Mouse (Mus musculus) ovary, postnatal 10 days (tissue): ENCODE data around the gene Gnb3.
"Not testable (repeated sequence)": the region's sequence is repeated elsewhere in the genome, so short reads cannot be mapped to it uniquely, and the experiment has no call there.

Experiments
- DNase-seq: peaks from one replicate; pipeline ENCODE4 v3.0.0; 2022; ENCODE audit warnings: low spot score

Gnb3 gene

GRCm38 (mm10) chr6:124803061-124803460 is 37.0 kb downstream of the Gnb3 start:
- DNase-seq: no peak

DNA sequence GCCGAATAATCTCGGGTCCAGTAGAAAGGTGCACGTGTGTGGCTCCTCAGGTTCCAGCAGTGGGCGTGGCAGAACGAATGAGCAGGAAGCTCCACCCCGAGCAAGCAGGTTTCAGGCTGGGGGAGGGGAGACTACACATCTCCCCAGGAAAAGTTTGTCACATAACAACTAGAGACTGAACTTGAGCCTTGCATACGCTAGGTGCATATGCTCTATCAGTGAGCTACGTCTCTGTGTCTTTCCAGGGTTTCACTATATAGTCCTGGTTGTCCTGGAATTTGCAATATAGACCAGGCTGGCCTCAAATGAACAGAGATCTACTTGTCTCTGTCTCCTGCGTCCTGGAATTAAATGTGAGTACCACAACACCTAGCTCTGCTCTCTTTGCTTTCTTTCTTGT is 37.7 kb downstream of the Gnb3 start:
- DNase-seq: not testable (repeated sequence)

GRCm38 (mm10) chr6:124796200-124796599 is 43.9 kb downstream of the Gnb3 start:
- no peak for DNase-seq

DNA sequence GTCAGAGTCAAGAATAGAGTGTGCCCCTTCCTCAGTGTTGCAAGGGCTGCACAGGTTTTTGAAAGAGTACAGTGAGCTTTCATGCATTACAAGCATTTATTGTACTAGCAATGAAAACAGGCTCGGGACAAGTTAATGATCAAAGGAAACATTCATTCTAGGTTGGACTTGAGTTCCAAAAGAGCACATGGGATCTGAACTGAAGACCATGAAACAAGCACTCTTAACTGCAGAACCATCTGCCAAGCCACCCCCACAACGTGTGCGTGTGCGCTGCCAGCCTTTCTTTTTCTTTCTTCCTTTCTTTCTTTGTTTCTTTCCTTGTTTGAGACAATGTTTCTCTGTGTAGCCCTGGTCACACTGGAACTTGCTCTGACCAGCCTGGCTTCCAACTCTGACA is 44.3 kb downstream of the Gnb3 start:
- no peak for DNase-seq

- no peak for DNase-seq
These were observed 48.2 kb downstream of the Gnb3 start for GRCm38 (mm10) chr6:124791911-124792310.

DNA sequence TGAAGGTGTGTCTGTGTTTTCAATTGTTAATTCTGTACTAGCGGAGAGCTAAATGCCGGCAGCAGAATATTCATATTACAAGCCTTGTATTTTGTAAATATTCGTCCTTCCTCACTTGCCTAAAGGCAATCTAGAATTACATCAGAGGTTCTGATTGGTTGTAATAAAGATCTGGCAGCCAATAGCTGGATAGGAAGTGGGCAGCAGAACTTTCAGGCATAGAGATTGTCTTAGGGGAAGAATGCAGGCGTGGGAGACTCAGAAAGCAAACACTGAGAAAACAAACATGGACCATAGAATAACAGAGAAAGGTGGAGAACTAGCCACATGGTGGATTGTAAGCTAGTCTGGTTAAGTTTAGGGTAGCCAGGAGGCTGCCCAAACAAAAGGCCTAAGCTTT is 50.0 kb downstream of the Gnb3 start:
- DNase-seq: no peak

DNA sequence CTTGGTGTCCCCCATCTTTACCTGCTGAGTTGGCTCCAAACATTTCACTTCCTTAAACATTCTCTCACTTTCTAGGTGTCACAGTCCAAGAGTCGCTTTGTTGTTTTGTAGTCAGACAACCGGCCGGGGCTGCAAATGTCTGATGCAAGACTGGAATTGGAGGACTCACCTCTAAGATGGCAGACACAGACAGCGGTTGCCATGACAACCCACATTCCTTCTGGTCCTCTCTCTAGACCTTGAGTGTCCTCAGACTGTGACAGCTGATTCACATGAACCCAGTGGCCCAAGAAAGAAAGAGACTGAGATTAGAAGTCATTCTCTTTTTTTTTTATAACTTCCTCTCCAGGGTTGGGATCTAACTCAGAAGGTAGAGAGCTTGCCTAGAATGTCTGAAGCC is 50.6 kb downstream of the Gnb3 start:
- no peak for DNase-seq

DNA sequence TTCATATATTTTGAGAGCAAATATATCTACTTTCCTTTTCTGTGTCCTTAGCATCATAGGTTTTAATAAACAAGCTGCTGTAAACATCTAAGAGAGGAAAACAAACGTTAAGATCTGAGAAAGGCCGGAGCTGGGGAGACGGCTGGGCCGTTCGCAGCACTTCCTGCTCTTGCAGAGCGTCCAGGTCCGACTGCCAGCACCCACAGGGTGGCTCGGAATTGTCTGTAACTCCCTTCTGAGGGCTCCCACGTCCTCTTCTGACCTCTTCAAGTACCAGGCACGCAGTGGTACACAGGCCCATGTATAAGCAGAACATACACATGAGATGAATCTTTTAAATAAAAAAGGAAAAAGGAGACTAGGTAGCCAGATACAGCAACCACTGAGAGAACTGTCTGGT is 52.4 kb downstream of the Gnb3 start:
- no peak for DNase-seq

DNA sequence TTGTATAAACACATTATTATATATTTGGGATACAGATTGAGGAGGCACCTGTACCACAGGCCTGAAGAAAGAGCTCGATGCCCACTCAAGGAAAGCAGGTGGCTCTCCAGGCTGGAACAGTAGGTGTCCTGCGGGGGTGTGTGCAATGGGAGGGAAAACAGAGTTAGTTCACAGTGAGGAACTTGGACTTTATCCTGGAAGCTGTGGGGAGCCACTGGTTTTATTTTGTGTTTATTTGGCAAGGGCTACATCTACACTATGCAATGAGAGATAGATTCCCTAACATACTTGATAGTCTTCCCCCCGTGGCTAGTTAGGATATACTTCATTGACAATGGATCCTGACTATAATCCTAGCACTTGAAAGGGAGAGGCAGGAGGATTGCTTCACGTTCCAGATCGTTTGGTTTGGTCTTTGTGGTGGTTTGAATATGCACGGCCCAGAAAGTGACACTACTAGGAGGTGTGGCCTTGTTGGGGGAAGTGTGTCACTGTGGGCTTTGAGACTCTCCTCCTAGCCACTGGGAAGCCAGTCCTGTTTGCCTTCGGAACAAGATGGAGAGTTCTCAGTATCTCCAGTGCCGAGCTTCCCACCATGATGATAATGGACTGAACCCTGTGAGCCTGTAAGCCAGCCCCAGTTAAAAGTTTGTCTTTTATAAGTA is 53.2 kb downstream of the Gnb3 start:
- DNase-seq: no peak
